Mouse (Mus musculus) kidney, postnatal 0 days (tissue): ENCODE measurements around the gene Nat9. TPM values are rescaled to one million over a fixed set of nuclear protein-coding genes. Genes with fewer than 3 reads are reported as not detected.

Source experiments
- ATAC-seq: fragments of 200-750 bp; cut with Nextera tagmentation; replicated peaks from 2 replicates; pipeline ENCODE4 v1.8.0; 2017; ENCODE audit warnings: low read depth, moderate number of reproducible peaks, moderate TSS enrichment, moderate library complexity; ENCODE audit not compliant: low FRiP score
- DNase-seq: peaks from one replicate; pipeline ENCODE4 v3.0.0-alpha.2; 2016; ENCODE audit warnings: low spot score
- H3K27ac ChIP-seq: fragments of 300-500 bp; sonication (generic); 2 replicates; pipeline ENCODE4 v1.5.1; 2014; ENCODE audit warnings: mild to moderate bottlenecking
- H3K27me3 ChIP-seq: fragments of 300-500 bp; sonication (generic); 2 replicates; pipeline ENCODE4 v1.6.1; 2014; ENCODE audit warnings: low read length, mixed read lengths; ENCODE audit not compliant: insufficient read depth
- H3K36me3 ChIP-seq: fragments of 300-500 bp; sonication (generic); 2 replicates; pipeline ENCODE4 v1.6.1; 2014; ENCODE audit warnings: low read length, mixed read lengths; ENCODE audit not compliant: insufficient read depth
- H3K4me1 ChIP-seq: fragments of 300-500 bp; sonication (generic); replicated peaks from 2 replicates; pipeline ENCODE4 v1.6.1; 2014; ENCODE audit warnings: antibody characterized with exemption, low read length, mixed read lengths; ENCODE audit not compliant: insufficient read depth
- H3K4me2 ChIP-seq: fragments of 300-500 bp; sonication (generic); 2 replicates; pipeline ENCODE4 v1.6.1; 2014; ENCODE audit warnings: mild to moderate bottlenecking, low read length, moderate library complexity, mixed read lengths
- H3K4me3 ChIP-seq: fragments of 300-500 bp; sonication (generic); replicated peaks from 2 replicates; pipeline ENCODE4 v1.5.1; 2014; ENCODE audit warnings: low read depth, low read length
- H3K9ac ChIP-seq: fragments of 300-500 bp; sonication (generic); 2 replicates; pipeline ENCODE4 v1.6.1; 2014; ENCODE audit warnings: low read depth, low read length
- H3K9me3 ChIP-seq: fragments of 300-500 bp; sonication (generic); replicated peaks from 2 replicates; pipeline ENCODE4 v1.6.1; 2016; ENCODE audit warnings: low read length, inconsistent platforms, mixed read lengths
- CTCF ChIP-seq: IDR thresholded peaks from 2 replicates; pipeline ENCODE4 v1.5.1; 2016; ENCODE audit warnings: antibody characterized with exemption, low read depth, mild to moderate bottlenecking, moderate library complexity
- WGBS: fragments of 180-500 bp; shearing (Covaris S2); extraction: QIAGEN DNeasy Blood & Tissue Kit; methylation state at CpG from one replicate; pipeline ENCODE4 v1.1.7; 2014; 5-methylcytosine and 5-hydroxymethylcytosine counted together
- polyA plus RNA-seq: library from polyadenylated mRNA; unstranded; fragments of >200 nt; fragmentation: Nextera tagmentation; extraction: Ambion mirVana; gene quantifications from 2 replicates; pipeline ENCODE4 v1.2.1, GENCODE M21; 2015

The Nat9 gene
- 26.8 TPM in 2 replicates for polyA plus RNA-seq

GRCm38 (mm10) chr11:115187693-115188092 is at the start of gene Nat9:
Gene Nat9 (minus strand): TSS chr11:115187859.
- ATAC-seq (no peak), DNase-seq (no peak)
- Histone ChIP-seq H3K9me3 (no peaks in the 10 kb centered on the region), H3K27ac (peak within 1 kb of the TSS; percentile 81), H3K36me3 (no peaks in the 10 kb centered on the region), H3K4me2 (peak within 1 kb of the TSS; percentile 95), H3K4me3 (peak within 1 kb of the TSS; percentile 58), H3K27me3 (no peaks in the 10 kb centered on the region), H3K9ac (peak within 1 kb of the TSS; percentile 78), H3K4me1 (peaks cover 13% of the 10 kb centered on the region)
- no peak for TF ChIP-seq CTCF
- WGBS: 10% methylated on average over 12 of the region's 12 CpGs

- 18% methylated on average over 5 of the region's 5 CpGs for WGBS
- no peak overlapping the region for H3K4me2 ChIP-seq
- no peak overlapping the region for H3K4me3 ChIP-seq
- no peak overlapping the region for H3K27ac ChIP-seq
- DNase-seq: peak; percentile 62
- no peak overlapping the region for H3K9ac ChIP-seq
- H3K4me1 ChIP-seq: no peaks in the 10 kb centered on the region
- TF ChIP-seq CTCF: no peak
- no peaks in the 10 kb centered on the region for H3K27me3 ChIP-seq
- H3K36me3 ChIP-seq: no peaks in the 10 kb centered on the region
- ATAC-seq: no peak
- H3K9me3 ChIP-seq: no peaks in the 10 kb centered on the region
These were observed 48.9 kb upstream of the Nat9 start for GRCm38 (mm10) chr11:115236570-115236969.

DNA sequence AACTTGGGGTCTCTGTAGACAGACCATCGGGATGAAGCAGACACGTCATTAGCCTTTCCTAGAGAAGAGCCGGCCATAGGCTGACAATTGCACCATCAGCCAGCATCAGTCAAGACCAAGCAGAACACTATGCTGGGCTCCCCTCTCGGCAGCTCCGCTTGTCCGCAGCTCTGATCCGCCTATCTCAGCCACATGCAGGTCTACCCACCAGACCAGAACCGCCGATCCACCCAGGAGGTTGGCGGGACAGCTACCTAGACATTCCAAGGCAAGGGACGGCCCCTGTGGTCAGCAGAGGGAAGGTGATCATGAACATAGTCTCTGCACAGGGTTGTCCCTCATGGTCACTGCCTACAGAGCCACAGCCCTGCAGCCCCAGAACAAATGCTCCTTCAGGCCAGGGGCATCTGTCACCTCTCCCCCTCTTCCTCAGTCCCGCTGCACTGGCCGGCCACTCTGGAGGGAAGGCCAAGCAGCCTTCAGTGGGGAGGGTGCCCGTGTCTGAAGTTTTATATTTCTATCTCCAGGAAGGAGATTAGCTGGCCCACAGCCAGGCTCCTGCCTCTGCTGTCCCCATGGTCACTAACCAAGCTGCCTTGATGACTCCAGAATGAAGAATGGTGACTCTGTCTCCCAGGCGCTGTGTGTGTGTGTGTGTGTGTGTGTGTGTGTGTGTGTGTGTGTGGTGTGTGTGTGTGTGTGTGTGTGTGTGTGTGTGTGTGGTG is 46.8 kb upstream of the Nat9 start:
- Histone ChIP-seq H3K4me1 (no peaks in the 10 kb centered on the region), H3K4me2 (no peak overlapping the region), H3K27me3 (0 out of 2 replicates have a peak, but pooled peaks cover 3% of the 10 kb centered on the region), H3K4me3 (no peak overlapping the region), H3K9me3 (no peaks in the 10 kb centered on the region), H3K36me3 (no peaks in the 10 kb centered on the region), H3K9ac (no peak overlapping the region), H3K27ac (no peak overlapping the region)
- TF ChIP-seq CTCF: no peak
- ATAC-seq: no peak
- DNase-seq: peak; percentile 19
- 58% methylated on average over 15 of the region's 15 CpGs for WGBS

- DNase-seq (no peak), ATAC-seq (no peak)
- Histone ChIP-seq H3K27me3 (0 out of 2 replicates have a peak, but pooled peaks cover 3% of the 10 kb centered on the region), H3K9ac (no peak overlapping the region), H3K27ac (no peak overlapping the region), H3K4me1 (no peaks in the 10 kb centered on the region), H3K36me3 (no peaks in the 10 kb centered on the region), H3K4me2 (no peak overlapping the region), H3K9me3 (no peaks in the 10 kb centered on the region), H3K4me3 (no peak overlapping the region)
- TF ChIP-seq CTCF: peak; percentile 46; the same call in 1 of the 2 replicates
- 69% methylated on average over 20 of the region's 20 CpGs for WGBS
These were observed 46.0 kb upstream of the Nat9 start for GRCm38 (mm10) chr11:115233526-115234290.

- Histone ChIP-seq H3K27ac (no peak overlapping the region), H3K4me2 (no peak overlapping the region), H3K36me3 (no peaks in the 10 kb centered on the region), H3K9me3 (no peaks in the 10 kb centered on the region), H3K27me3 (0 out of 2 replicates have a peak, but pooled peaks cover 3% of the 10 kb centered on the region), H3K4me3 (no peak overlapping the region), H3K4me1 (no peaks in the 10 kb centered on the region), H3K9ac (no peak overlapping the region)
- TF ChIP-seq CTCF: no peak
- WGBS: 88% methylated on average over 5 of the region's 5 CpGs
- no peak for DNase-seq
- ATAC-seq: no peak
These were observed 45.2 kb upstream of the Nat9 start for GRCm38 (mm10) chr11:115232889-115233288.

DNA sequence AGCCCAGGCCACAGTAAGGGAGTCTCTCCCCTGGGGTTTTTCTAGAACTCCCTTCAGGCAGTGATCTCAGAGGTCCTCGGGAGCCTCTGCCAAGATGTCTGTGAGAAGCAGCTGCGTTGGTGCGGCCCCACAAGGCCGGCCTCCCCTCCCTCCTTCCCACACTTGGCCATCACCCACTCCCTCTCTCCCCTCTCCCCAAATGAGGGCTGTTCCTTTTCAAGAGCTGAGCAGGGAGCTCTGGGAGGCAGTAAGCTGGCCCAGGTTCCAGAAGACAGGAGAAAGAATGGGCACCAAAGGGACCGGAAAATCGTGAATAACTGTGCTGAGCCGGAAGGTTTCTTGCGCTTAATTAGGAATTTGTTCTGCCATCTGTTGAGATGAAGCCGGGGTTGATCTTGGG is 44.3 kb upstream of the Nat9 start:
- no peaks in the 10 kb centered on the region for H3K4me1 ChIP-seq
- TF ChIP-seq CTCF: no peak
- peak overlapping the region; percentile 71 for H3K27ac ChIP-seq
- 60% methylated on average over 9 of the region's 9 CpGs for WGBS
- H3K4me2 ChIP-seq: no peak overlapping the region
- no peak overlapping the region for H3K9ac ChIP-seq
- H3K9me3 ChIP-seq: no peaks in the 10 kb centered on the region
- H3K4me3 ChIP-seq: no peak overlapping the region
- 0 out of 2 replicates have a peak, but pooled peaks cover 3% of the 10 kb centered on the region for H3K27me3 ChIP-seq
- no peaks in the 10 kb centered on the region for H3K36me3 ChIP-seq
- ATAC-seq: no peak
- no peak for DNase-seq
